Mouse (Mus musculus) thymus, postnatal 10 days (tissue): ENCODE results near the gene Mllt3.

Source experiments
- DNase-seq, 2 experiments: peaks; one replicate each; pipeline ENCODE4 v3.0.0; 2021; ENCODE audit warnings: low spot score in 2 of 2

The Mllt3 gene

GRCm38 (mm10) chr4:87953268-87953667, 79.9 kb downstream of the Mllt3 start:
- no peak for DNase-seq

- no peak for DNase-seq
Observed at GRCm38 (mm10) chr4:87949451-87949850, 83.7 kb downstream of the Mllt3 start.

- DNase-seq = no peak
Observed at GRCm38 (mm10) chr4:87944320-87944719, 88.8 kb downstream of the Mllt3 start.

GRCm38 (mm10) chr4:87942921-87943403, 90.2 kb downstream of the Mllt3 start:
- no peak for DNase-seq

GRCm38 (mm10) chr4:87939474-87940154, 93.5 kb downstream of the Mllt3 start:
- no peak for DNase-seq

- DNase-seq = no peak
Observed at GRCm38 (mm10) chr4:87936326-87936725, 96.8 kb downstream of the Mllt3 start.

GRCm38 (mm10) chr4:87933701-87934337, 99.3 kb downstream of the Mllt3 start:
- no peak for DNase-seq

- DNase-seq = no peak
Observed at GRCm38 (mm10) chr4:87930356-87931245, 102.6 kb downstream of the Mllt3 start.

GRCm38 (mm10) chr4:87928603-87929199, 104.5 kb downstream of the Mllt3 start:
- DNase-seq = no peak

- DNase-seq = no peak
Observed at GRCm38 (mm10) chr4:87927354-87927753, 105.8 kb downstream of the Mllt3 start.

GRCm38 (mm10) chr4:87920664-87921063, 112.5 kb downstream of the Mllt3 start:
- DNase-seq = no peak

GRCm38 (mm10) chr4:87911172-87911994, 121.8 kb downstream of the Mllt3 start:
- no peak for DNase-seq

GRCm38 (mm10) chr4:87905149-87905771, 127.9 kb downstream of the Mllt3 start:
- no peak for DNase-seq

- DNase-seq = no peak
Observed at GRCm38 (mm10) chr4:87904722-87905121, 128.4 kb downstream of the Mllt3 start.

GRCm38 (mm10) chr4:87902584-87902983, 130.6 kb downstream of the Mllt3 start:
- no peak for DNase-seq

GRCm38 (mm10) chr4:87901166-87901565, 132.0 kb downstream of the Mllt3 start:
- DNase-seq = no peak

- DNase-seq = no peak
Observed at GRCm38 (mm10) chr4:87893498-87893897, 139.7 kb downstream of the Mllt3 start.

GRCm38 (mm10) chr4:87893012-87893411, 140.2 kb downstream of the Mllt3 start:
- DNase-seq = no peak

GRCm38 (mm10) chr4:87883225-87883875, 149.8 kb downstream of the Mllt3 start:
- DNase-seq = no peak

- no peak for DNase-seq
Observed at GRCm38 (mm10) chr4:87881995-87882394, 151.2 kb downstream of the Mllt3 start.
